Mouse (Mus musculus) heart, adult 2 months (tissue): ENCODE results near the gene Tmem123. TPM values are rescaled to one million over a fixed set of nuclear protein-coding genes. Genes with fewer than 3 reads are reported as not detected.

ENCODE experiments used
- DNase-seq, 2 experiments: peaks; one replicate each; pipeline ENCODE4 v3.0.0; 2021
- H3K27ac ChIP-seq: fragments of 200-600 bp; 2 replicates; pipeline ENCODE4 v1.8.1; 2022
- H3K27me3 ChIP-seq: fragments of 200-500 bp; 2 replicates; pipeline ENCODE4 v1.6.1; 2012; ENCODE audit warnings: mild to moderate bottlenecking, low read length, inconsistent platforms, mixed read lengths; ENCODE audit not compliant: control insufficient read depth, insufficient read depth
- H3K36me3 ChIP-seq: fragments of 200-500 bp; 2 replicates; pipeline ENCODE4 v1.6.1; 2012; ENCODE audit warnings: low read length, inconsistent platforms; ENCODE audit not compliant: control insufficient read depth, insufficient read depth
- H3K4me1 ChIP-seq: fragments of 200-500 bp; 2 replicates; pipeline ENCODE4 v1.6.1; 2011; ENCODE audit warnings: low read length; ENCODE audit not compliant: control insufficient read depth, insufficient read depth
- H3K4me3 ChIP-seq: fragments of 200-600 bp; 2 replicates; pipeline ENCODE4 v1.8.1; 2022
- H3K79me2 ChIP-seq: fragments of 200-500 bp; replicated peaks from 2 replicates; pipeline ENCODE4 v1.6.1; 2012; ENCODE audit warnings: mild to moderate bottlenecking, inconsistent platforms, low read length, moderate library complexity, mixed read lengths; ENCODE audit not compliant: control insufficient read depth, insufficient read depth
- H3K9ac ChIP-seq: fragments of 200-500 bp; 2 replicates; pipeline ENCODE4 v1.6.1; 2012; ENCODE audit warnings: low read depth, mild to moderate bottlenecking, control low read depth, inconsistent platforms, low read length, mixed read lengths
- CTCF ChIP-seq: fragments of 200-600 bp; IDR thresholded peaks from 2 replicates; pipeline ENCODE4 v1.8.1; 2022; ENCODE audit warnings: antibody characterized with exemption, mild to moderate bottlenecking, moderate library complexity
- EP300 ChIP-seq: fragments of 200-500 bp; IDR thresholded peaks from 2 replicates; pipeline ENCODE4 v1.6.1; 2011; ENCODE audit warnings: low read depth, low read length, control low read depth; ENCODE audit not compliant: insufficient read depth
- POLR2A ChIP-seq: fragments of 200-500 bp; IDR thresholded peaks from 2 replicates; pipeline ENCODE4 v1.6.1; 2011; ENCODE audit warnings: mild to moderate bottlenecking, low read depth, low read length, control low read depth; ENCODE audit not compliant: insufficient read depth
- WGBS: fragments of 180-500 bp; shearing (Covaris S2); methylation state at CpG from one replicate; pipeline ENCODE4 v1.1.7; 2018; 5-methylcytosine and 5-hydroxymethylcytosine counted together
- intact Hi-C: fragments of 180-260 bp; cut with DNase I; formaldehyde crosslinking; loops from one replicate; pipeline ENCODE4 v1.15.1; 2025
- long read RNA-seq: library from polyadenylated mRNA; stranded (forward); transcript quantifications from one replicate; pipeline ENCODE4 v2.0.0, GENCODE M21; 2021
- polyA plus RNA-seq: library from polyadenylated mRNA; depleted of rRNA; stranded (reverse); fragments of >200 nt; gene quantifications from 2 replicates; pipeline ENCODE4 v1.2.3, GENCODE M21; 2012; rRNA removed
- total RNA-seq, 2 experiments: library from RNA; stranded (reverse); gene quantifications; 2 replicates each; pipeline ENCODE4 v1.2.3; 2021

Gene Tmem123
- total RNA-seq (10 to 100 TPM; 38.8 to 44.8 TPM), polyA plus RNA-seq (35.6 and 63.3 TPM in 2 replicates)
- long read RNA-seq, transcript Tmem123-201 (5 exons, 2,907 nt) = major isoform, 82 of 90 reads
- long read RNA-seq, partial matches to known transcripts = 5 of 90 reads
- long read RNA-seq, other reads (novel, unspliced or antisense) = 3 of 90 reads

DNA sequence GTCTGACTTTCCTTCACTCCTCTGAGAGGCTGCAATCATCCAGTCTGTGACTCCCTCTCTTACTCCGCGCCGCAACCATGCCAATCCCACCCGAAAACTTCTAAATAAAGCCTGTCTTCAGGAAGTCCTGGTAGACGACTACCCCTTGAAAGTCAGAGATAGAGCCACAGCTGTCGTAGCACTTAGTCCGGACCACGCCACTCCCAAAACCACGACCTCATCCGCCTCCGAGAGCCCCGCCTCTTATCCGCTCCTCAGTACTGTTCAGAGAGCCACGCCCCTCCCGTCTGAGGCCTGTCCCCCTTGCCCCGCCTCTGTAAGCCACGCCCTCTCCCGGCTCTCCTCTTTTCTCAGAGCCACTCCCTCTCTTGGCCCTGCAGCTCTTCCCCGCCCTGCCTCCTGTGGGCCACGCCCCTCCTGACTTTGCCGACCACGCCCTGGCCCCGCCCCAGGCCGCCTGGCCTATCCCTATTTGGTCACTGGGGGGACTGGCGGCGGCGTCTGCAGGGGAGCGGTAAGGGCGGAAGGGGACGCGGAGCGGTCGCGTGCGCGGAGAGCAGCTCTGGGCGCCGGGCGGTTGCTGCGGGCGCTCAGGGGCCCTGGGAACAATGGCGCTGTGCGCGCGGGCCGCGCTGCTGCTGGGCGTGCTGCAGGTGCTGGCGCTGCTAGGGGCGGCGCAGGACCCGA lies at the start of gene Tmem123:
Tmem123 (plus strand) TSS at position 428 of the 687 bp plus-strand sequence.
- TF ChIP-seq POLR2A (peak; percentile 80), CTCF (peak; percentile 61), EP300 (peak; percentile 67)
- Histone ChIP-seq H3K27ac (peak within 1 kb of the TSS; percentile 90), H3K9ac (peak within 1 kb of the TSS; percentile 89), H3K79me2 (peaks cover 2% of the 10 kb centered on the region; the same call in 1 of the 2 replicates), H3K27me3 (no peaks in the 10 kb centered on the region), H3K4me1 (peaks cover 10% of the 10 kb centered on the region), H3K36me3 (peaks cover 25% of the 10 kb centered on the region), H3K4me3 (peak within 1 kb of the TSS; percentile 95)
- intact Hi-C loops = loop anchor here (1.0 to 10.0 kb wide), 3 partner anchors 49 to 241 kb away; partner anchors contain the start of gene Yap1
- DNase-seq = peak; percentile 99 to 100
- WGBS = under 1% methylated on average over 52 of the region's 52 CpGs

DNA sequence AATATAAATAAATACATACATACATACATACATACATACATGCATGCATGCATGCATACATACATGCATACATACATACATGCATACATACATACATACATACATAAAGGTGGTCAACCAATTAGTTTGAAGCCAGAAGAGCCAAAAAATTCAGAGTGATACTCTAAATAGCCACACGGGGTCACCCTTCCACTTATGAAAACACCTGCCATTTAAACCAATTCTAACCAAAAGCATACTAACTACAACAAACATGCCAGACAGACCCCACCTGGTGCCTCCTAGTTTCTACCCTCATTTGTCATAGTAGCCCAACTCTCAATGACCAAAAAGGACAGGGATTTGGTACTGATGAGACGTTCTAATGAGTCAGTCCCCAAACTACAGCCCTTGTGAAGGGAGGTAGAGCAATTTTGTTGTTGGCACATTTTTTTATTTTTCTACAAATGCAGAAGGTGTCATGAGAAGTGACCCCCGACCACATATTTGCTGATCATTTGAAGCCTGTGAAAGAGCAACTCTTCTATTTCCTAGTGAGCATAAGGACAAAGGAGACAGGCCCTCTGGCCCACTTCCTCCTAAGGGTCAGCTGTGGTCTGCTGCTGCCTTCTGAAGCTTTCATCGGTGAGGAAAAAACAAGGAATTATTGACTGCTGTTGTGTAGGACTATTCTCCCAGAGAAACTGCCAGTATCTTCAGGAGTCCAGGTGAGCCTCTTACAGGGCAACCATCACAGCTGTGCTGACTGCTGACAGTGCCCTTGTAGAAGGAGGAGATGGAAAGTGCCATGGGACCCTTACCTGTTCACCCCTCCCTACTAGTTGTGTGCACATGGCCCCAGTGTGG lies 49.6 kb upstream of the Tmem123 start:
- no peak for TF ChIP-seq EP300
- TF ChIP-seq CTCF = peak; percentile 87
- no peak for TF ChIP-seq POLR2A
- 26% methylated on average over 4 of the region's 4 CpGs for WGBS
- Histone ChIP-seq H3K79me2 (no peaks in the 10 kb centered on the region), H3K36me3 (no peaks in the 10 kb centered on the region), H3K4me1 (no peaks in the 10 kb centered on the region), H3K27me3 (no peaks in the 10 kb centered on the region), H3K27ac (no peak overlapping the region), H3K9ac (no peak overlapping the region), H3K4me3 (no peak overlapping the region)
- peak in 1 of 2 experiments; percentile 21 for DNase-seq
- intact Hi-C loops = loop anchor here (1.0 to 5.0 kb wide), 7 partner anchors 49 to 493 kb away; no protein-coding TSS in a partner anchor

DNA sequence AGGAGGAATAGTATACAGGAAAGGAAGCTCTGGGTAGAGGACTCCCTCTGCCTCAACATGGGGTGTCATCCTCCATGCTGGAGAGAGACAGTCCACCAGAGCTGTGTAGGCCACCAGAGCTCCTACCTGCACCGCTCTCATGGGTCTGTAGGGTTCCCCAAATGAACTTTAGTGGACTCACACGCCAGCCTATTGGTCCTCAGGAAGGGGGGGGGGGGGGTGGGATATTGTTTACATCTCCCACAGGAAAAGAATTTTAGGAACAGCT lies 49.0 kb upstream of the Tmem123 start:
- Histone ChIP-seq H3K4me1 (no peaks in the 10 kb centered on the region), H3K36me3 (no peaks in the 10 kb centered on the region), H3K9ac (no peak overlapping the region), H3K79me2 (no peaks in the 10 kb centered on the region), H3K27ac (no peak overlapping the region), H3K27me3 (no peaks in the 10 kb centered on the region), H3K4me3 (no peak overlapping the region)
- no peak for DNase-seq
- 59% methylated on average over 2 of the region's 2 CpGs for WGBS
- intact Hi-C loops = loop anchor here (1.0 to 5.0 kb wide), 7 partner anchors 48 to 492 kb away; no protein-coding TSS in a partner anchor
- TF ChIP-seq CTCF = no peak
- TF ChIP-seq POLR2A = no peak
- TF ChIP-seq EP300 = no peak

DNA sequence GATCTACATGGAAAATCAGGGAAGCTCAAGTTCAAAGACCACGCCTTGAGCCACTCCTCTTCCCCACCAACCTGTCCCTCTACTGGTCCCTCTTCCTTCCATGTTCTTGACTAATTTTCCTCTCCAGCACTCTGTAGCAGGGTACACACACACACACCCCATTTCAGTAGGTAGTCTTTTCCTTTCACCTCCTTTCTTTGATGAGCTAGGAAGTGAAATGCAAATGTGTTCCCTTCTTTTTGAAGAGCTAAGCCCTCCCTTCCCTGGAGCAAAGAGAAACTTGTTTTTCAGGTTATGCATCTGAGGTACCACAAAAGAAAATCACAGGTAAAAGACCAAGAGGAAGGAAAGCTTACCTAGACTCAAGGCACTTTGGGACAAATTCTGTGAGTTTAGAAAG lies 42.3 kb upstream of the Tmem123 start:
- Histone ChIP-seq H3K4me1 (no peaks in the 10 kb centered on the region), H3K36me3 (no peaks in the 10 kb centered on the region), H3K79me2 (no peaks in the 10 kb centered on the region), H3K27ac (no peak overlapping the region), H3K27me3 (no peaks in the 10 kb centered on the region), H3K9ac (no peak overlapping the region), H3K4me3 (no peak overlapping the region)
- intact Hi-C loops = no loop called here
- no peak for TF ChIP-seq EP300
- no peak for TF ChIP-seq CTCF
- TF ChIP-seq POLR2A = no peak
- WGBS = 93% methylated on average over 1 of the region's 1 CpGs
- no peak for DNase-seq

DNA sequence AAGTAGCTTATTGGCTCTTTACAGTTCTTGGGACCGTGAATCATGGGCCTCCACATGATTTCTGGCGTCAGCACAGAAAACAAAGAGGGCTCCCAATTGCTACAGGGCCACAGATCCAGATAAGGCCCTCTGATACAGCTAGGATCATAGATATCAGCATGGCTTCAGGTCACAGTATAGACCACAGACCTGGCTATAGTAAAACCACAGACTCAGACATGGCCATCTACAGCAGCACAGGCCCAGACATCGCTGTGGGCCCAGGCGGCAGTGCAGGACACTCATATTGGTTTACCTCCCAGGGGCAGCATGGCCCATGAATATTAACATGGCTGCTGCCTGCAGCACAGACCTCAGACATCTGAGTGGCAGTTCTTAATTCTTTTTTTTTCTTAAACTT lies 34.8 kb upstream of the Tmem123 start:
- intact Hi-C loops = no loop called here
- Histone ChIP-seq H3K36me3 (no peaks in the 10 kb centered on the region), H3K9ac (no peak overlapping the region), H3K27me3 (no peaks in the 10 kb centered on the region), H3K4me1 (no peaks in the 10 kb centered on the region), H3K4me3 (no peak overlapping the region), H3K79me2 (no peaks in the 10 kb centered on the region), H3K27ac (no peak overlapping the region)
- 84% methylated on average over 4 of the region's 4 CpGs for WGBS
- no peak for TF ChIP-seq EP300
- TF ChIP-seq POLR2A = no peak
- TF ChIP-seq CTCF = no peak
- DNase-seq = no peak
